Mouse (Mus musculus) layer of hippocampus, postnatal 14 days (tissue): Measurements from ENCODE around the gene Col17a1. TPM values are rescaled to one million over a fixed set of nuclear protein-coding genes. Genes with fewer than 3 reads are reported as not detected.

Source experiments
- DNase-seq, 2 experiments: peaks; one replicate each; pipeline ENCODE4 v3.0.0; 2021 to 2022; ENCODE audit warnings: low spot score in 2 of 2, mixed read lengths in 1 of 2
- long read RNA-seq, 2 experiments: library from polyadenylated mRNA; stranded (forward); transcript quantifications; one replicate each; pipeline ENCODE4 v2.0.0; 2021
- total RNA-seq, 2 experiments: library from RNA; stranded (reverse); gene quantifications; 2 replicates each; pipeline ENCODE4 v1.2.3; 2021

Gene Col17a1
- total RNA-seq, result under 1 TPM; 0.16 to 0.19 TPM
- long read RNA-seq, experiment 1, result 0 reads
- long read RNA-seq, experiment 2, partial matches to known transcripts, result 3 of 3 reads
- long read RNA-seq, experiment 2, other reads (novel, unspliced or antisense), result 0 of 3 reads

GRCm38 (mm10) chr19:47691994-47692393 lies at the start of gene Col17a1:
Col17a1 (minus strand) TSS chr19:47692094.
- no peak for DNase-seq

- peak in 1 of 2 experiments; percentile 57 for DNase-seq
Observed at GRCm38 (mm10) chr19:47731931-47732330, 40.0 kb upstream of the Col17a1 start.

- peak; percentile 99 for DNase-seq
Observed at GRCm38 (mm10) chr19:47731071-47731881, 39.4 kb upstream of the Col17a1 start, which contains the start of gene Sfr1. Sfr1 (plus strand) TSS chr19:47731682.

- DNase-seq, result peak in 1 of 2 experiments; percentile 70
Observed at GRCm38 (mm10) chr19:47730691-47731070, 38.8 kb upstream of the Col17a1 start.

GRCm38 (mm10) chr19:47725643-47726140 lies 33.8 kb upstream of the Col17a1 start:
- DNase-seq, result no peak

GRCm38 (mm10) chr19:47724903-47725302 lies 33.0 kb upstream of the Col17a1 start:
- no peak for DNase-seq

- DNase-seq, result no peak
Observed at GRCm38 (mm10) chr19:47722471-47722870, 30.6 kb upstream of the Col17a1 start.

GRCm38 (mm10) chr19:47719147-47719546 lies 27.3 kb upstream of the Col17a1 start:
- no peak for DNase-seq

GRCm38 (mm10) chr19:47716144-47716543 lies 24.2 kb upstream of the Col17a1 start:
- no peak for DNase-seq

- no peak for DNase-seq
Observed at GRCm38 (mm10) chr19:47713457-47713856, 21.6 kb upstream of the Col17a1 start.

GRCm38 (mm10) chr19:47710376-47710775 lies 18.5 kb upstream of the Col17a1 start:
- peak in 1 of 2 experiments; percentile 43 for DNase-seq

- no peak for DNase-seq
Observed at GRCm38 (mm10) chr19:47705772-47706309, 13.9 kb upstream of the Col17a1 start.

- DNase-seq, result no peak
Observed at GRCm38 (mm10) chr19:47705080-47705771, 13.3 kb upstream of the Col17a1 start.

- DNase-seq, result no peak
Observed at GRCm38 (mm10) chr19:47700509-47700908, 8.6 kb upstream of the Col17a1 start.

GRCm38 (mm10) chr19:47699743-47700142 lies 7.8 kb upstream of the Col17a1 start:
- no peak for DNase-seq

GRCm38 (mm10) chr19:47698266-47698665 lies 6.4 kb upstream of the Col17a1 start:
- DNase-seq, result no peak

- no peak for DNase-seq
Observed at GRCm38 (mm10) chr19:47697067-47697466, 5.2 kb upstream of the Col17a1 start.

- DNase-seq, result no peak
Observed at GRCm38 (mm10) chr19:47696411-47696810, 4.5 kb upstream of the Col17a1 start.

- no peak for DNase-seq
Observed at GRCm38 (mm10) chr19:47695725-47696124, 3.8 kb upstream of the Col17a1 start.

- DNase-seq, result no peak
Observed at GRCm38 (mm10) chr19:47689592-47689991, 2.3 kb downstream of the Col17a1 start.

GRCm38 (mm10) chr19:47678675-47679074 lies 13.2 kb downstream of the Col17a1 start:
- DNase-seq, result peak in 1 of 2 experiments; percentile 19
